Mouse (Mus musculus): ENCODE data around the gene Irx2. TPM values are rescaled to one million over a fixed set of nuclear protein-coding genes. Genes with fewer than 3 reads are reported as not detected.

The Irx2 gene
- 1.1 and 1.8 TPM in 2 replicates for polyA plus RNA-seq (2015; fragmentation: Nextera tagmentation; extraction: Ambion mirVana)

- Histone ChIP-seq H3K4me1 (ENCODE audit: control insufficient read depth, insufficient read depth, low read length) (peaks cover 14% of the 10 kb centered on the region), H3K4me3 (replicated peaks; ENCODE audit: low read length) (peak within 1 kb of the TSS; percentile 58), H3K27me3 (ENCODE audit: control insufficient read depth, insufficient read depth, low read length) (peaks cover 93% of the 10 kb centered on the region), H3K4me2 (ENCODE audit: low read depth, low read length) (peak within 1 kb of the TSS; percentile 95), H3K27ac (ENCODE audit: low read length) (peak within 1 kb of the TSS; percentile 27; the same call in 1 of the 2 replicates), H3K9me3 (replicated peaks; ENCODE audit: control insufficient read depth, low read length) (no peaks in the 10 kb centered on the region), H3K9ac (ENCODE audit: low read length) (peak within 1 kb of the TSS; percentile 73), H3K36me3 (ENCODE audit: control insufficient read depth, insufficient read depth, low read length) (no peaks in the 10 kb centered on the region)
- ATAC-seq (ENCODE audit: insufficient read depth, low FRiP score) = peak; percentile 94
- under 1% methylated on average over 38 of the region's 45 CpGs for WGBS
Observed at GRCm38 (mm10) chr13:72628462-72628916, at the start of gene Irx2. Gene Irx2 (plus strand): TSS chr13:72628820.

- no peak overlapping the region for H3K4me2 ChIP-seq (ENCODE audit: low read depth, low read length)
- no peaks in the 10 kb centered on the region for H3K4me1 ChIP-seq (ENCODE audit: control insufficient read depth, insufficient read depth, low read length)
- H3K27ac ChIP-seq (ENCODE audit: low read length) = no peak overlapping the region
- H3K9me3 ChIP-seq (replicated peaks; ENCODE audit: control insufficient read depth, low read length) = no peaks in the 10 kb centered on the region
- no peak overlapping the region for H3K4me3 ChIP-seq (replicated peaks; ENCODE audit: low read length)
- H3K9ac ChIP-seq (ENCODE audit: low read length) = no peak overlapping the region
- no peaks in the 10 kb centered on the region for H3K36me3 ChIP-seq (ENCODE audit: control insufficient read depth, insufficient read depth, low read length)
- 79% methylated on average over 2 of the region's 2 CpGs for WGBS
- H3K27me3 ChIP-seq (ENCODE audit: control insufficient read depth, insufficient read depth, low read length) = no peaks in the 10 kb centered on the region
- ATAC-seq (ENCODE audit: insufficient read depth, low FRiP score) = no peak
Observed at GRCm38 (mm10) chr13:72581276-72581675, 47.3 kb upstream of the Irx2 start.

GRCm38 (mm10) chr13:72592526-72592925, 36.1 kb upstream of the Irx2 start:
- Histone ChIP-seq H3K4me2 (ENCODE audit: low read depth, low read length) (no peak overlapping the region), H3K9me3 (replicated peaks; ENCODE audit: control insufficient read depth, low read length) (no peaks in the 10 kb centered on the region)
- WGBS = 47% methylated on average over 4 of the region's 4 CpGs

GRCm38 (mm10) chr13:72593310-72593709, 35.3 kb upstream of the Irx2 start:
- no peak for ATAC-seq (ENCODE audit: insufficient read depth, low FRiP score)
- no peaks in the 10 kb centered on the region for H3K9me3 ChIP-seq (replicated peaks; ENCODE audit: control insufficient read depth, low read length)
- no peak overlapping the region for H3K27ac ChIP-seq (ENCODE audit: low read length)
- H3K27me3 ChIP-seq (ENCODE audit: control insufficient read depth, insufficient read depth, low read length) = no peaks in the 10 kb centered on the region
- H3K4me2 ChIP-seq (ENCODE audit: low read depth, low read length) = no peak overlapping the region
- 34% methylated on average over 6 of the region's 6 CpGs for WGBS
- H3K36me3 ChIP-seq (ENCODE audit: control insufficient read depth, insufficient read depth, low read length) = no peaks in the 10 kb centered on the region
- no peak overlapping the region for H3K4me3 ChIP-seq (replicated peaks; ENCODE audit: low read length)
- H3K9ac ChIP-seq (ENCODE audit: low read length) = no peak overlapping the region
- no peaks in the 10 kb centered on the region for H3K4me1 ChIP-seq (ENCODE audit: control insufficient read depth, insufficient read depth, low read length)

More at GRCm38 (mm10) chr13:72592526-72592925, 36.1 kb upstream of the Irx2 start:
- H3K9ac ChIP-seq (ENCODE audit: low read length) = no peak overlapping the region
- H3K27ac ChIP-seq (ENCODE audit: low read length) = no peak overlapping the region
- H3K36me3 ChIP-seq (ENCODE audit: control insufficient read depth, insufficient read depth, low read length) = no peaks in the 10 kb centered on the region
- no peak for ATAC-seq (ENCODE audit: insufficient read depth, low FRiP score)
- no peak overlapping the region for H3K4me3 ChIP-seq (replicated peaks; ENCODE audit: low read length)
- H3K27me3 ChIP-seq (ENCODE audit: control insufficient read depth, insufficient read depth, low read length) = no peaks in the 10 kb centered on the region
- no peaks in the 10 kb centered on the region for H3K4me1 ChIP-seq (ENCODE audit: control insufficient read depth, insufficient read depth, low read length)

- no peak overlapping the region for H3K4me2 ChIP-seq (ENCODE audit: low read depth, low read length)
- no peaks in the 10 kb centered on the region for H3K4me1 ChIP-seq (ENCODE audit: control insufficient read depth, insufficient read depth, low read length)
- no peak for ATAC-seq (ENCODE audit: insufficient read depth, low FRiP score)
- H3K36me3 ChIP-seq (ENCODE audit: control insufficient read depth, insufficient read depth, low read length) = no peaks in the 10 kb centered on the region
- no peak overlapping the region for H3K9ac ChIP-seq (ENCODE audit: low read length)
- WGBS = 41% methylated on average over 4 of the region's 4 CpGs
- H3K27ac ChIP-seq (ENCODE audit: low read length) = no peak overlapping the region
- H3K27me3 ChIP-seq (ENCODE audit: control insufficient read depth, insufficient read depth, low read length) = no peaks in the 10 kb centered on the region
- H3K4me3 ChIP-seq (replicated peaks; ENCODE audit: low read length) = no peak overlapping the region
- no peaks in the 10 kb centered on the region for H3K9me3 ChIP-seq (replicated peaks; ENCODE audit: control insufficient read depth, low read length)
Observed at GRCm38 (mm10) chr13:72593710-72594111, 34.9 kb upstream of the Irx2 start.

- Histone ChIP-seq H3K27me3 (ENCODE audit: control insufficient read depth, insufficient read depth, low read length) (no peaks in the 10 kb centered on the region), H3K4me2 (ENCODE audit: low read depth, low read length) (no peak overlapping the region), H3K27ac (ENCODE audit: low read length) (no peak overlapping the region), H3K36me3 (ENCODE audit: control insufficient read depth, insufficient read depth, low read length) (no peaks in the 10 kb centered on the region), H3K9ac (ENCODE audit: low read length) (no peak overlapping the region), H3K9me3 (replicated peaks; ENCODE audit: control insufficient read depth, low read length) (no peaks in the 10 kb centered on the region), H3K4me3 (replicated peaks; ENCODE audit: low read length) (no peak overlapping the region), H3K4me1 (ENCODE audit: control insufficient read depth, insufficient read depth, low read length) (no peaks in the 10 kb centered on the region)
- no peak for ATAC-seq (ENCODE audit: insufficient read depth, low FRiP score)
- 93% methylated on average over 3 of the region's 3 CpGs for WGBS
Observed at GRCm38 (mm10) chr13:72599254-72599653, 29.4 kb upstream of the Irx2 start.

- no peak overlapping the region for H3K9ac ChIP-seq (ENCODE audit: low read length)
- H3K4me3 ChIP-seq (replicated peaks; ENCODE audit: low read length) = no peak overlapping the region
- WGBS = 68% methylated on average over 16 of the region's 16 CpGs
- no peaks in the 10 kb centered on the region for H3K4me1 ChIP-seq (ENCODE audit: control insufficient read depth, insufficient read depth, low read length)
- no peak overlapping the region for H3K4me2 ChIP-seq (ENCODE audit: low read depth, low read length)
- no peaks in the 10 kb centered on the region for H3K36me3 ChIP-seq (ENCODE audit: control insufficient read depth, insufficient read depth, low read length)
- ATAC-seq (ENCODE audit: insufficient read depth, low FRiP score) = no peak
- H3K27me3 ChIP-seq (ENCODE audit: control insufficient read depth, insufficient read depth, low read length) = no peaks in the 10 kb centered on the region
- H3K27ac ChIP-seq (ENCODE audit: low read length) = no peak overlapping the region
- H3K9me3 ChIP-seq (replicated peaks; ENCODE audit: control insufficient read depth, low read length) = no peaks in the 10 kb centered on the region
Observed at GRCm38 (mm10) chr13:72608706-72609105, 19.9 kb upstream of the Irx2 start.

GRCm38 (mm10) chr13:72610277-72610676, 18.3 kb upstream of the Irx2 start:
- Histone ChIP-seq H3K9me3 (replicated peaks; ENCODE audit: control insufficient read depth, low read length) (no peaks in the 10 kb centered on the region), H3K27me3 (ENCODE audit: control insufficient read depth, insufficient read depth, low read length) (no peaks in the 10 kb centered on the region), H3K4me2 (ENCODE audit: low read depth, low read length) (no peak overlapping the region), H3K4me3 (replicated peaks; ENCODE audit: low read length) (no peak overlapping the region), H3K9ac (ENCODE audit: low read length) (no peak overlapping the region), H3K27ac (ENCODE audit: low read length) (no peak overlapping the region), H3K36me3 (ENCODE audit: control insufficient read depth, insufficient read depth, low read length) (no peaks in the 10 kb centered on the region), H3K4me1 (ENCODE audit: control insufficient read depth, insufficient read depth, low read length) (no peaks in the 10 kb centered on the region)
- ATAC-seq (ENCODE audit: insufficient read depth, low FRiP score) = no peak
- 69% methylated on average over 2 of the region's 2 CpGs for WGBS

GRCm38 (mm10) chr13:72623926-72624846, 4.4 kb upstream of the Irx2 start:
- peaks cover 14% of the 10 kb centered on the region for H3K4me1 ChIP-seq (ENCODE audit: control insufficient read depth, insufficient read depth, low read length)
- H3K4me3 ChIP-seq (replicated peaks; ENCODE audit: low read length) = peak overlapping the region; percentile 43
- H3K27ac ChIP-seq (ENCODE audit: low read length) = no peak overlapping the region
- no peak for ATAC-seq (ENCODE audit: insufficient read depth, low FRiP score)
- peak overlapping the region; percentile 58 for H3K4me2 ChIP-seq (ENCODE audit: low read depth, low read length)
- peak overlapping the region; percentile 12; the same call in 1 of the 2 replicates for H3K9ac ChIP-seq (ENCODE audit: low read length)
- H3K36me3 ChIP-seq (ENCODE audit: control insufficient read depth, insufficient read depth, low read length) = no peaks in the 10 kb centered on the region
- H3K9me3 ChIP-seq (replicated peaks; ENCODE audit: control insufficient read depth, low read length) = no peaks in the 10 kb centered on the region
- 2% methylated on average over 46 of the region's 46 CpGs for WGBS
- H3K27me3 ChIP-seq (ENCODE audit: control insufficient read depth, insufficient read depth, low read length) = peaks cover 76% of the 10 kb centered on the region

Data from stomach, embryonic 16.5 days (tissue).